Mouse (Mus musculus): Measurements from ENCODE around the gene Gmppa.

- TF ChIP-seq CTCF (conservative IDR thresholded peaks at IDR 0.05; ENCODE audit: low read length) (no peak), POU5F1 (IDR thresholded peaks at IDR 0.05; ENCODE audit: borderline replicate concordance, low read length) (no peak)
Measured at GRCm38 (mm10) chr1:75457710-75458024, 21.9 kb downstream of the Gmppa start.

Data from E14TG2a.4 (cell line).